Mouse (Mus musculus): ENCODE measurements around the gene Igsf23.
A peak's percentile ranks its signal among the peaks of the same experiment; 100 is the strongest.
"Not testable (repeated sequence)": the region's sequence is repeated elsewhere in the genome, so short reads cannot be mapped to it uniquely, and the experiment has no call there.

Igsf23 gene

GRCm38 (mm10) chr7:19950589-19950988 lies at the start of gene Igsf23:
Gene Igsf23, minus strand, starts transcription at chr7:19950756.
- no peak for DNase-seq

GRCm38 (mm10) chr7:19996721-19997120 lies 46.2 kb upstream of the Igsf23 start:
- DNase-seq: not testable (repeated sequence)

GRCm38 (mm10) chr7:19991165-19991564 lies 40.6 kb upstream of the Igsf23 start, which contains the start of gene Nlrp9b:
Gene Nlrp9b, plus strand, starts transcription at chr7:19991465.
- DNase-seq: not testable (repeated sequence)

GRCm38 (mm10) chr7:19971516-19971915 lies 21.0 kb upstream of the Igsf23 start:
- no peak for DNase-seq

GRCm38 (mm10) chr7:19970196-19970595 lies 19.6 kb upstream of the Igsf23 start:
- DNase-seq: no peak

- DNase-seq: no peak
These were observed 19.1 kb upstream of the Igsf23 start for GRCm38 (mm10) chr7:19969541-19970090.

GRCm38 (mm10) chr7:19969106-19969505 lies 18.6 kb upstream of the Igsf23 start:
- DNase-seq: no peak

GRCm38 (mm10) chr7:19964985-19965579 lies 14.5 kb upstream of the Igsf23 start, which contains the start of gene Ceacam20:
Gene Ceacam20, plus strand, starts transcription at chr7:19965412.
- DNase-seq: no peak

GRCm38 (mm10) chr7:19962423-19962822 lies 11.9 kb upstream of the Igsf23 start:
- DNase-seq: no peak

GRCm38 (mm10) chr7:19956341-19956781 lies 5.8 kb upstream of the Igsf23 start:
- DNase-seq: peak; percentile 86

GRCm38 (mm10) chr7:19955861-19956260 lies 5.3 kb upstream of the Igsf23 start:
- DNase-seq: no peak

GRCm38 (mm10) chr7:19953054-19953453 lies 2.5 kb upstream of the Igsf23 start:
- no peak for DNase-seq

GRCm38 (mm10) chr7:19952320-19952986 lies 1.9 kb upstream of the Igsf23 start:
- DNase-seq: no peak

- DNase-seq: no peak
These were observed 560 bp downstream of the Igsf23 start for GRCm38 (mm10) chr7:19949996-19950395.

GRCm38 (mm10) chr7:19948956-19949355 lies 1.6 kb downstream of the Igsf23 start:
- DNase-seq: no peak

- no peak for DNase-seq
These were observed 4.6 kb downstream of the Igsf23 start for GRCm38 (mm10) chr7:19945821-19946515.

- no peak for DNase-seq
These were observed 5.4 kb downstream of the Igsf23 start for GRCm38 (mm10) chr7:19945201-19945600.

- no peak for DNase-seq
These were observed 5.8 kb downstream of the Igsf23 start for GRCm38 (mm10) chr7:19944709-19945108.

GRCm38 (mm10) chr7:19940256-19940655 lies 10.3 kb downstream of the Igsf23 start:
- no peak for DNase-seq

GRCm38 (mm10) chr7:19939555-19940235 lies 10.9 kb downstream of the Igsf23 start:
- peak; percentile 58 for DNase-seq

- DNase-seq: no peak
These were observed 13.2 kb downstream of the Igsf23 start for GRCm38 (mm10) chr7:19937229-19937821.

GRCm38 (mm10) chr7:19935961-19936360 lies 14.6 kb downstream of the Igsf23 start:
- DNase-seq: no peak
